Mouse (Mus musculus) urinary bladder, postnatal 14 days (tissue): ENCODE measurements around the gene R3hdm4.

Source experiments
- DNase-seq: peaks from one replicate; pipeline ENCODE4 v3.0.0; 2021; ENCODE audit warnings: low spot score

Gene R3hdm4

GRCm38 (mm10) chr10:79865801-79866295, 55.2 kb downstream of the R3hdm4 start:
- no peak for DNase-seq

GRCm38 (mm10) chr10:79865189-79865601, 55.8 kb downstream of the R3hdm4 start:
- no peak for DNase-seq

- no peak for DNase-seq
Observed at GRCm38 (mm10) chr10:79864351-79865188, 56.4 kb downstream of the R3hdm4 start.

DNA sequence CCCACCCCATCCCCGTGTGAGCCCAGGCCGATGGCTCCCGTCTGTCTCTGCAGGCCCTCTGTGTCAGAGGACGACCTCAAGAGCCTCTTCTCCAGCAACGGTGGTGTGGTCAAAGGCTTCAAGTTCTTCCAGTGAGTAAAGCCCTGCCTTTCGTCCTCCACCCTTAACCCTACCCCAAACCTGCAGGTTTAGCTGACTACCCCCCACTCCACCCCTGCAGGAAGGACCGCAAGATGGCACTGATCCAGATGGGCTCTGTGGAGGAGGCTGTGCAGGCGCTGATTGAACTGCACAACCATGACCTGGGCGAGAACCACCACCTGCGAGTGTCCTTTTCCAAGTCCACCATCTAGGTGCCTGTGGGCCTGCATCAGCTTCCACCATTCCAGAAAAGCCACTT, 58.1 kb downstream of the R3hdm4 start:
- DNase-seq = no peak

- DNase-seq = no peak
Observed at GRCm38 (mm10) chr10:79862049-79862788, 58.8 kb downstream of the R3hdm4 start.

DNA sequence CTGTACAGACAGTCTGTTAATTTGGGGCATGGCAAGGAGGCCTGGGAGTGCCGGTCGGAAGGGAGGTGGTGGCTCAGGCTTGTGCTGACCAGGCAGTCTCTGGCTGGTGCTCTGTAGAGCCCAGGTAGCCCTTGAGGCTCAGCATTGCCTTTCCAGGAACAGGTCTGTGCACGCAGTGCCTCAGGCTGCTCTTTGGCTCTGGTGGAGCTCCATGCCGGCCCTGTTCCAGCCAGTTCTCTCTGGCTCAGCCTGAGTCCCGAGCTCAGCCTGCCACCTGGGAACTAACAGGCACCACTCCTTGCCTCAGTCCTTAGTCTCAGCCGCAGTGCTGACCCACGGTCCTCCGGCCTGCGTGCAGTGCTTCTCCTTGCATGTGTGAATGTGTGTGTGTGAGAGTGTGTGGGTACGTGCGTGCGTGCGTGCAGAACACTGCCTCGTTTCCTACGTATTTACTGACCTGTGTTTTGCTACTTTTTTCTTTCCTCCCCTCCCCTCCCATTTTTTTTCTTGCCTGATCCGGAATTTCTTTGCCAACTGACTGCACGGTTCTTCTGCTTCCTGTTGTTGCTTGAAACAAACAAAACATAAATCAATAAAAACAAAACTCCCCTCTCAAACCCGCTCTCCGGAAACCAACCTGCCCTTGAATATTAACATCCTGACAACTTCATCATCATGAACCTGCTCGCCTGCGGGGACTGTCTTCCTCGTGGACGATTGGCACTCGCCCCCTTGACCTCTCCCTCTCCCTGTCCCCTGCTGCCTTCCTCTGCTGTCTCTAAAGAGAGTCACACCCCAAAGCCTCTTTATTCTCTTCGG, 59.6 kb downstream of the R3hdm4 start:
- DNase-seq = no peak

GRCm38 (mm10) chr10:79860079-79860911, 60.7 kb downstream of the R3hdm4 start:
- DNase-seq = no peak
